Mouse (Mus musculus) adrenal gland, postnatal 4 days (tissue): ENCODE data around the gene Otos. TPM values are rescaled to one million over a fixed set of nuclear protein-coding genes. Genes with fewer than 3 reads are reported as not detected.

Source experiments
- DNase-seq, 2 experiments: peaks; one replicate each; pipeline ENCODE4 v3.0.0; 2021 to 2022; ENCODE audit warnings: low spot score in 2 of 2, mixed read lengths in 2 of 2
- total RNA-seq, 2 experiments: library from RNA; stranded (reverse); gene quantifications; 2 replicates each; pipeline ENCODE4 v1.2.3; 2021

Gene Otos
- total RNA-seq, 2 experiments from 2014 or later: 0.34 to 0.59 TPM

DNA sequence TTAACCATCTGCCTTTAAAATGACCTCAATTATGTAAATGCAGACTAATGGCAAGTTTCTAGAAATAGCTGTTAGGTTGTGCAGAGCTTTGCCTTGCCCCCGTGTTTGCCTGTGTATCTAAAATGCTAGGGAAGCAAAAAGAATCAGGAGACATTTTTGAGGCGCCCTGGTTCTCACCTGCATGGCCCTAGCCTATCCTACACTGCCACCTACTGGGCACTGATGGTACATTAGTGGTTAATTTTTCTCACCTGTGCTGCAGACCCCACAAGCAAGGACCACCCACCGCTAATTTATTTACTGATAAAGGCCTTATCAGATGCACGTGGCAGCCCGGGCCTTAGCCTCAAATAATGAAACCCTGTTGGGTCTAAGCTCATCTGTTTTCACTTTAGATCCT lies 37.6 kb downstream of the Otos start:
- no peak for DNase-seq

DNA sequence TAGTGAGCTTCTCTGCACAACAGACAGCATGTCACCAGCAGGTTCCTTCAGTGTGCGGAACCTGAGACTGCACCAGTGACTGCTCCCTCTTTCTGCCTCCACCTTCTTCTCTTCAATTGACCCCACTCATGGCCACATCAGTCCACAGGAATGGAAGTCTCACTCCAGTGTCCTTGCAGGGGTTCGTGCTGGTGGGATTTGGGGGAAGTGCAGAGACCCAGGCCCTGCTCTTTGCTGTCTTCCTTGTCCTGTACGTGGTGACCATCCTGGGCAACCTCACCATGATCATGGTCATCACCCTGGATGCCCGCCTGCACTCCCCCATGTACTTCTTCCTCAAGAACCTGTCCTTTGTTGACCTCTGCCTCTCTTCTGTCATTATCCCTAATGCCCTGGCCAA lies 40.9 kb downstream of the Otos start:
- DNase-seq: no peak

DNA sequence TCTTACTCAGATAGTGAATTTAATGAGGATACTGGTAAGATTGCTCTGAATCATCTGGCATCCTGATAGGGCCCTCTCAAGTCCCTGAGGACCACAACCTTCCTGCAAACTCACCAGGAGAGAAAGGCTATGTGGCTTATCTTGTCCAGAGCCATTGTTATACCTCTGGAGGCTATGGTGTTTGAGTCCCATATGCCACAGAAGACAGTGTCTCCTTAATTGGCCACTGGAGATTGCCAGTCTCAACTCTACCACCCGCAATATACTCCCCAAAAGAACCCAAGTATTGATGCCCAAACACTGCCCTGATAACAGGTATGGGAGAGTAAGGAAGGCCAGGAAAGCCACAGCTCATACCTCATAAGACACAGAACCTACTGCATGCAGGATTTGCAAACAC lies 43.2 kb downstream of the Otos start, which contains the start of gene Olfr1410:
Olfr1410 (plus strand) TSS at position 301 of the 400 bp plus-strand sequence.
- no peak for DNase-seq

DNA sequence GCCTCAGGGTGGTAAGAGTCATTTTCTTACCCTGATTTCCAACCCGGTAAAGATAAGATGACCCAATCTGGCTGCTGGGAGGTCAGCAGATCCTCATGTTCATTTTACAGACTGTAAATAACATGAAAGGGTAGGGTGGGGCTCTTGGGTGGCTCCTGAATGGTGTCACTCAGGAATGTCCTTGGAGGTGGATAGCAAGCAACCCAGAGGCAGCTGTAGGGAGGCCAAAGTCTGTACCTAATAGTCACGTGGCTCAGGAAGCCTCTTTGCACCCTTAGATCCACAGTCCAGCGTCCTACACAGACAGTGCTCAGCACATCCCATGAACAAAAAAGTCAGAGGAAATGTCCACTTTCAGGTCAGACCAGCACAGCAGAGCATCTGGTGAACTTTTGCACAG lies 52.6 kb downstream of the Otos start:
- no peak for DNase-seq

Other genes with a start within 250 kb of the Otos start
- 100 to 1,000 TPM; 250 to 282 TPM for gene Ndufa10, start 175.0 kb downstream of the Otos start, total RNA-seq
- not detected for gene Olfr1416, start 163.7 kb downstream of the Otos start, total RNA-seq
- gene Olfr1415, start 152.7 kb downstream of the Otos start, total RNA-seq: not detected
- under 1 TPM in 1 of 2 experiments, not detected in 1; 0.08 TPM for gene Olfr1414, start 130.2 kb downstream of the Otos start, total RNA-seq
- not detected for gene Olfr1413, start 77.5 kb downstream of the Otos start, total RNA-seq
- not detected for gene Olfr1412, start 63.1 kb downstream of the Otos start, total RNA-seq
- gene Olfr1411, start 54.4 kb downstream of the Otos start, total RNA-seq: not detected
- not detected for gene Olfr1410, start 43.1 kb downstream of the Otos start, total RNA-seq
- gene Olfr12, start 31.1 kb downstream of the Otos start, total RNA-seq: not detected
- gene Cops9, start 6.9 kb downstream of the Otos start, total RNA-seq: 100 to 1,000 TPM; 292 to 315 TPM
- 10 to 100 TPM; 71.4 to 73.2 TPM for gene Gpc1, start 182.8 kb upstream of the Otos start, total RNA-seq